Mouse (Mus musculus): ENCODE measurements around the gene Jph2. TPM values are rescaled to one million over a fixed set of nuclear protein-coding genes. Genes with fewer than 3 reads are reported as not detected.

Gene Jph2
- total RNA-seq (2021): 100 to 1,000 TPM; 427 to 468 TPM
- long read RNA-seq, experiment 1, full-length matches to known transcripts: 5 of 138 reads
- long read RNA-seq, experiment 1, partial matches to known transcripts: 130 of 138 reads
- long read RNA-seq, experiment 1, other reads (novel, unspliced or antisense): 3 of 138 reads
- long read RNA-seq, experiment 2, full-length matches to known transcripts: 8 of 128 reads
- long read RNA-seq, experiment 2, partial matches to known transcripts: 9 of 128 reads
- long read RNA-seq, experiment 2, other reads (novel, unspliced or antisense): 111 of 128 reads

DNA sequence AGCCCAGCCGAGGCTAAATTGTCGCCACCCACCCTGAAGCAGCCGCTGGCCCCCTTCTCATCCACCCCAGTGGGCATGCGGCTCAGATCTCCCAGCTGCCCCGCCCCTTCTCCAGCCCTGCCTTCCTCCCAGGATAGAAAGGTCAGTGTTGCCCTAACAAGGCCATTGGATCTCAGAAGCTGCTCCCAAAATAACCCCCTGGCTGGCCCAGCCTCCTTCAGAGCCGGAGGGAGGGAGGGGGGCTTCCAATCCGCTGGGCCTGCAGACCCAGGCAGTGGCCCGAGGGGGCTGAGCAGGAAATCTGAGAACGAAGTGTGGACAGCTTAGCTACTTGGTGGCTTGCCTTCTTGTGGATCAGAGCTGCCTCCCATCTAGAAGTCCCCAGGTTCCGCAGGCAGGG, at the start of gene Jph2:
TSS of gene Jph2 (minus strand) at position 89 of the 400 bp plus-strand sequence.
- peak; percentile 60 to 68 for DNase-seq
- intact Hi-C loops (cut with DNase I): loop anchor here (5.0 to 10.0 kb wide), 2 partner anchors 36 to 473 kb away; no protein-coding TSS in a partner anchor

DNA sequence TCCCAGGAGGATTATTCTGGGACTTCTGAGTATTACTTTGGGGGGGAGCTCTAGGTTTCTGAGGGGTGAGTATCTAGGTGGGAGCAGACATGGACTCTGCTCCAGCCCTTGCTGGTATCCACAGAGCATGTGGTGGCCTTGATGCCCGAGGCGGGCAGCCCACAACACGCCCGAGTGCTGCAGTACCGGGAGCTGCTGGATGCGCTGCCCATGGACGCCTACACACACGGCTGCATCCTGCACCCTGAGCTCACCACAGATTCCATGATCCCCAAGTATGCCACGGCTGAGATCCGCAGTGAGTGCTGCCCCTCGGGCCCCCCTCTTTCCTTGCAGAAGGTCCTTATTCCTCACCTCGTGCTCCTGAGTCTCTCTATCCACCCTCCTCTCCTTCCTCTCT, 49.6 kb upstream of the Jph2 start:
- DNase-seq: no peak
- intact Hi-C loops (cut with DNase I): no loop called here

DNA sequence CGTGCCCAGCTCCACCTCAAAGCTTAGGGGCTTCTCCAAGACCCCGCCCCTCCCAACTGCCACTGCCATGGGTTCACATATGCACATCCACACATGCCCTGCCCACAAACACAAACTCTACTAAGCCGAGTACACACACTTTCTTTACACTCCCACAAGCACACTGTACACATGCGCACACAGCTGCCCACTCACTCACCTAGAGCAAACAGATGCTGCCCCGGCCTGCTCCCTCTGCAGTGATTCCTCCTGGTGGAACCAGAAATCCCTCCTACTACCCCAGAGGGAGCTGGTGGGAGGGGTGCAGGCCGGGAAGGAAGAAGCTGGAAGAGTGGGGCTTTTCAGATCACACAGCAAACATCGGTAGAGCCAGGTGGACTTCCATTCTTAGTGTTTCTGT, 46.2 kb upstream of the Jph2 start:
- DNase-seq: no peak
- intact Hi-C loops (cut with DNase I): no loop called here

DNA sequence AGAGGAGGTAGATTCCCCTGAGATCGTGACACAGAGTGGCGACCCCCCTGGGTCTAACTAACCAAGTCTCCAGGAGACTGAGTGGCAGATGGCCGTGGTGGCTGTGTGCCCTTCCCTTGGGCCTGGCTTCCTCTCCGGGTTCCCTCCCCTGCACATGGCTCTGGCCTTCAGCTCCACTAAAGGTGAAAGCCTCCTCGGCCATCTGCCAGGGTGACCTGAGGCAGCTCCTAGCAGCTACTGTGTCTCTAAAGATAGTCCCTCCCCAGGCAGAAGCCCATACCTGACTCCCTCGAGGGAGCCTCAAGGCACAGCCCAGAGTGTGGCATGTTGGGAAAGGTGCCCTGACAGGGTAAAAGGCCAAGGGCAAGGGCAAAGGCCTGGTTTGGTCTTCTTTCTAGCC, 45.8 kb upstream of the Jph2 start:
- DNase-seq: peak in 1 of 2 experiments; percentile 64
- intact Hi-C loops (cut with DNase I): no loop called here

DNA sequence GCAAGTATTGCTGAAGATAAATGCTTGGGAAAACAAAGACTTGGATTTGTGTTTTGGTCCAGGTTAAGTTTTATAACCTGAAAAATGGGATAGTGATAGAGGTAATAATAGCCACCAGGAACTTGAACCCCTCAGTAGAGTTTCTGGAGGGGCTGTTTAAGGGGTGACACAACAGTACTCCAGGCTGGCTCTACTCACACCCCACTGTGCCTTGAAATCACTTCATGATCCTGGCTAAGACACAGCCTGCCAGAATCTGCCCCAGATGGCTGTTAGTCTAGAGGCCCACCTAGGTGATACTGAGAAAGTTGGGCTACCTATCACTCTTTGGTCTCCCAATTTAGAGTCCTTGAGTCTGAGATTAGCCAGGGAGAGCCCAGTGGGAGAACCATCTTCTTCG, 41.7 kb upstream of the Jph2 start:
- no peak for DNase-seq
- intact Hi-C loops (cut with DNase I): no loop called here

DNA sequence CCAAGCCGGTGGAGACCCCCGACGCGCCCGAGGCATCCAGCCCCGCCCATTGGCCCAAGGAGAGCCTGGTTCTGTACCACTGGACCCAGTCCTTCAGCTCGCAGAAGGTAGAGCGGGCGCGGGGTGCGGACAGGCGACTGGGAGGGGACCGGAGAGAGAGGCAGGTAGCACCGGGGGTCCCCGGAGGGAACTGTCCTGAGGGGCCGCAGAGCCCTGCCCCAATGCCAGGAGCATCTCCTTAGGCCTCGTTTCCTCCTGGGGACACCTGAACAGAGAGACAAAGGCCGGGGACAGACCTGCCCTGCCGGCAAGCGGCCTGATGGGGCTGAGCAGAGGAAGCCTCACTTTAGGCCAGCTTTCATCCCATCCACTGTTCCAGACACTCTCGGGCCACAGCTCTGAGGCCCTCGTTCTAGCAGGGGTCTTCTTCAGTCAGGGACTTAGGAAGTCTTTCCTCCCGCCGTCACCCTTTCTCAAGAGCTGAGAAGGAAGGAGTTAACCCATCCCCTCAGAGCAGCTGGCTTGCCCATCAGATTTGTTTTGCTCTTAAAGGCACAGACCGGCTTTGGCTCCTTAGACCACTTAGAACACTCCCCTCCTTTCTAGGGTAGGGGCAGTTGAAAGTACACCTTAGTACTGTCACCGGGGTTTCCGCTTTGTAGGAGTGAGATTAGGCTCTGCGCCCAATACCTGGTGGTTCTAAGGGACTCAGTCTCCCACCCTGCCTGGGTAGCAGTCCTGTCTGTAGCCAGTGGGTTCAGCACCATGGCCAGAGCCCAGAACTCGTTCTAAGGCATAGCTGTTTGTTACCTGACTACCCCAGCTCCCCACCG, 41.0 kb upstream of the Jph2 start:
- DNase-seq: no peak
- intact Hi-C loops (cut with DNase I): no loop called here

DNA sequence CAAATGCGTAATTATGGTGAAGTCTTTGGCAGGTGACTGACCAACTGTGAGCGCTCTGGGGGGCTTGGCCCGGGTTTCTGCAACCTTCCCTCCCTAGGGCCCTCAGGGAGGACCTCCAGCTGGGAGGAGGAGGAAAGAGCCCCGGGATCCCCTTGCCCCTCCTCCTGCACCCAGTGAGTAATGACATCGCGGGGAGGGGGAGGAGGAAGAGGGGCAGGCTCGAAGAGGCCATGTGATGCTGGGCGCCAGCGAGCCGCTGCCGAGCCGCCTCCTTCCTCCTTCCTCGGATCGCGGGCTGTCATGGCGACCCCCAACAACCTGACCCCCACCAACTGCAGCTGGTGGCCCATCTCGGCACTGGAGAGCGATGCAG, 40.4 kb upstream of the Jph2 start, which contains the start of gene Gdap1l1:
TSS of gene Gdap1l1 (plus strand) at position 231 of the 373 bp plus-strand sequence.
- intact Hi-C loops (cut with DNase I): no loop called here
- DNase-seq: no peak

DNA sequence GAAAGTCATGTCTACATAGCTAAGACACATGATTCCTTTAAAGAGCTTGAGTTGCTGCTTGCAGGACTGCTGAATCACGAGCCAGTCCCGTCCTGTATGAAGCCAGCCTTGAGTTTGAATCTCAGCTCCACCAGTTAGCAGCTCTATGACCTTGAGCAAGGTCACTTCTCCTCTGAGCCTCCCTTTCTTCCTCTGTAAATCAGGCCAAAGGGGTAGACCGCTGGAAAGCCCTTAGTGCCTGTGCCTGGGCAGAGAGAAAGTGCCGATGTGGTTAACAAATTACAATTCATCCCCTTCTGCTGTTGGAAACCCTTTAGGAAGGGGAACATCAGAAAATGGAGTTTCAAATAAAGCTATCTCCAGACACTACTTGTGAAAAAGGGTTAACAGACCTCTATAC, 40.0 kb upstream of the Jph2 start:
- no peak for DNase-seq
- intact Hi-C loops (cut with DNase I): no loop called here

DNA sequence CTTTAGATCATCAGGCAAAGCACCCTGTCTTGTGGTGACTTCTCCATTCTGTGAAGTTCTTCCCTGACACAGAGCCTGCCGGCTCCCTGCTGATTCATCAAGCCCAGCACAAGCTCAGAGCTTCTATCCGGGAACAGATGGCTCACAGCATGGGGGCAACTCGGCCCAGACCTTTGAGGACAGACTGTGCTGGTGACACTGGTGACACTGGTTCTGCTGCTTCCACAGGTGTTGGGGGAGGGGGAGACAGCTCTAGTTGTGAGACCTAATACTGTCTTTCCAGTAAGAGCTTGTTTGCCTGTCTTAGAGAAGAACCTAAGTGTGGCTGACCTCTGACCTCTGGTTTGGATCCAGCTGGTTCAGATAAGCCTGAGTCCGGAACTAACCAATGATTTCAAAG, 36.2 kb upstream of the Jph2 start:
- no peak for DNase-seq
- intact Hi-C loops (cut with DNase I): no loop called here

DNA sequence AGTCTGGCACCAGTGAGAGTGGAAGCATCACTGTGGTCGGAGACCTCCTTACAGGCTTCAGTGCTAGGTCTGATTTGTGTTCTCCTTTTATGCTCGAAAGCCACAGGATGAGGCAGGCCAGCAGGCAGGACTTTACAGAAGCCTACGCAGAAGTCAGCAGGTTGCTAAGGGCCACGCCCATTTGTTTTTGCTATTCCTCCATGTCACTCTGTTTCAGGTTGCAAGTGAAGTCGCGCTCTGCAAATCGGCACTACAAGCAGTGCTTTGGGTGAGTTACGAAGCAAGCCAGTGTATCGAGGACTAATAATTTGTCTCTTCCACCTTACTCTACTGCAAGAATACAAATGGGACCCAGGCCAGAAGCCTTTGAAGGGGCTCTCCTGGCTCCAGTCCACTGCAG, 33.5 kb upstream of the Jph2 start:
- intact Hi-C loops (cut with DNase I): no loop called here
- no peak for DNase-seq

DNA sequence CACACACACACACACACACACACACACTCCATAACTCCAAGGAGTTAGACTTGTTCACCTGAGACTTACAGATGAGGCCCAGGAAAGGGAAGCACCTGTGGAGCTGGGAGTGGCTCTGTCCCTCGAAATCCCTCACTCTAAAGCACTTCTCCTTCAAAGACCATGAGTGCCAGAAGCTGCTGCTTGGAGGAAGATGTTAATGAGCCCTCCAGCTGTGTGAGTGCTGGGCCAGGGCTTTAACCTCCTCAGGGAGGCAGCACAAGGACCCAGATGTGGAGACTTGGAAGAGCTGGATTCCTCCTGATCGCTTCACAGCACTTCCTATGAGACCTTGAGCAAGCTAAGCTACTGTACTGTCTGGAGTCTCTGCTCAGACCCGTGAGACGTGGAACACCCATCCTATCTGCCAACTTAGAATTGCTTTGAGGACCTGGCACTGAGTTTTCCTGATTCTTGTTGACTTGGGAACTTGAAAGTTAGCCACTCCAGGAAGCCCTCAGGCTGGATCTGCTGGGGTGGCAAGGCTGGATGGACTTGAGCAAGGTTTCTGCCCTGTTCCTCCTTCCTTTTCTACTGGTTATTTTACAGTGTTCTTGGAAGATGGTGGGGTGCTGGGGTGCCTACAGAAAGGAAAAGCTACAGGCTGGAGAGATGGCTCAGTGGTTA, 30.7 kb upstream of the Jph2 start:
- no peak for DNase-seq
- intact Hi-C loops (cut with DNase I): no loop called here

DNA sequence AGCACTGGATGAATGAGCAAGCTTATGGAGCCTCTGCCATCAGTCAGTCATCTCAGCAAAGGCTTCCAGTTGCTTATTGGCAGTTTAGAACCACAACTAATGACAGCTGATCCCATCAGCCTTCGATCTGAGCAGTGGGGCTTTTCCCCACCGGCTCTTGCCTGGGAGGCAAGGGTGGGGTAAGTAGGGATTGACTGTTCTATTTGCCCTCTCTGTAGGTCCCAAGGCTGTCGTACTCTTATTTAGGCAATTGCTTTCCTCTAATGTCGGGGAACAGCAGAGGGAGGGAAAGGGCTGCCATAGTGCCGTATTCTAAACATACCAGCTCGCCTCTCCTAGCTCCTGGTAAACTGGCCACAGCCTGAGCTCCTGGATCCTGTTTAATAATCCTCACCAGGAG, 26.8 kb upstream of the Jph2 start, which contains the start of gene Oser1:
TSS of gene Oser1 (minus strand) at position 101 of the 400 bp plus-strand sequence.
- no peak for DNase-seq
- intact Hi-C loops (cut with DNase I): loop anchor here (5.0 kb wide), 1 partner anchor 48 kb away; the partner anchor contains the start of gene Fitm2

DNA sequence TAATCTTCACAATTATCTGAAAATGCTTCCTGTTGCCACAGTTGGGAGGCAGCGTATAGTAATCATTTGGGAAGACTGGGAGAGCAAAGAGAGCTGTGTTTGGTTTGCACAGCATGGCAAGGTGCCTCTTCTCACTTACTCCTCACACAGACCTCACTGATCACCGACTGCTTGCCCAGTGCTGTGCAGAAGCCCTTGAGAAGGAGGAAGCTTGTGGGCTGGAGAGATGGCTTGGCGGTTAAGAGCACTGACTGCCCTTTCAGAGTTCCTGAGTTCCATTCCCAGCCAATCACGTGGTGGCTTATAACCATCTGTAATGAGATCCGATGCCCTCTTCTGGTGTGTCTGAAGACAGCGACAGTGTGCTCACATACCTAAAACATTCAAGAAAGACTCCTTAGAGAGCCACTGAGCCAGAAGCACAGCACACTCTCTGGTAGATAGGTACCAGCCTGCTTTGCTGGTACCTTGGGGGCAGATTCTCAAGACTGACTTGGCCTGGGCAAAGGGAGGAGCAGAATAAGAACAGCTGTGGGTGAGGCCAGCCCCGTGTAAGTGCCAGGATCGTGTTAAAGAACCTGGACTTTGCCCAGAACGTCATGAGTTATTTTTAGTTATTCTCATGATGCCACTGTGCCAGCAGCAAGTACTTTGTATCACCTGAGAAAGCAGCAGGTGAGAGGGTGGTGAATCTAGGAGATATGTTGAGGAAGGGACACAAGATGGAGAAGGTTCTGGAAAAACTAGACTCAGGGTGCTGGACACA, 25.3 kb upstream of the Jph2 start:
- DNase-seq: peak in 1 of 2 experiments; percentile 9
- intact Hi-C loops (cut with DNase I): loop anchor here (5.0 kb wide), 1 partner anchor 49 kb away; the partner anchor contains the start of gene Fitm2

DNA sequence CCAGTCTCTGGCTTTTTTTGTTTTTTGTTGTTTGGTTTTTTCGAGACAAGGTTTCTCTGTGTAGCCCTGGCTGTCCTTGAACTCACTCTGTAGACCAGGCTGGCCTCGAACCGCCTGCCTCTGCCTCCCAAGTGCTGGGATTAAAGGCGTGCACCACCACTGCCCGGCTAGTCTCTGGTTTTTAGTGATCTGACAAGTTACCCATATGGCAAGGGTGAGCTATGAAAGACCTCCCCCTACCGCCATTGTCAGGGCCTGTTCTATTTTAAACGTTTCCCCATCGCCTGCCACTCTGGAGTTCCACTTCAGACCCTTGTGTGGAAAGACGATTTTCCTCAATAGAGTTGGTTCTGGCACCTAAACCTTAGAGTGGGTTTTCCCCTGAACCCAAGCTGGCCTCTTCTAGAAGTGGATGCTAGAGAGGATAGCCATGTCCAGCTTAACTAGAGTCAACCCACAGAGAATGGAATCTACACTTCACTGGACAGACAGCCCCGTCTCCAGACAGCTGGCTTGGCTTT, 22.6 kb upstream of the Jph2 start:
- intact Hi-C loops (cut with DNase I): loop anchor here (5.0 kb wide), 1 partner anchor 52 kb away; the partner anchor contains the start of gene Fitm2

DNA sequence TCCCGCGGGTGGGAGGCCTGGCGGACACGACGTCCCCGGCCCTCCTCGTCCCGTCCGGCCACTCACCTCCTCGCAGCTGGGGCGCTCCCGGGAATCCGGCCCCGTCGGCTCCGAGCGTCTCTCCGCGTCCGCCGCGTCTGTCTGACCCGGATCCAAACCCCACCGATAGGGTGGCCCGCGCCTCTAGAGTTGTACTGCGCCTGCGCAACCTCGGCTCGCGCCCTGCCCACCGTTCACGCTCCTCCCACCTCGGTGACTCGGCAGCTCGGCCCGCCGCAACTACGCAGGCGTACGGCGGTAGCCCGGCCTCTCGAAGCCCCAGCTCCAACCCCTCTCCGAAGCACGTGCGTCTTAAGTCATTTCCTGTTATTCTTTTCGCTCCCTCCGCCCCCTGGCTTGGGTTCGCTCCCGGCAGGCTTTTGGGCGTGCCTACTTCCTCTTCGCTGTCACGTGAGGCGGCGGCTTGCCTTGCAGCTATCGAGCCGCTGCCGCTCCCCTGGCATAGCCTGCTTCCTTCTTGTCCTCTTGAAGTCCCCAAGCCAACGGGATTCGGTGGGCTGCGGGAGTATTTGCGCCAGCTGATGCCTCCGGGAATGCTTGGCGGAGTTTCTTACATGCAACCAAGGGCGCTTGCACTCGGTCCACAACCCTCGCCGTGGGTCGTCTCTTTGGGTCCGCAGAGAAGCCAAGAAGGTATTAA, 21.7 kb upstream of the Jph2 start:
- peak; percentile 98 to 99 for DNase-seq
- intact Hi-C loops (cut with DNase I): loop anchor here (5.0 kb wide), 1 partner anchor 53 kb away; the partner anchor contains the start of gene Fitm2

More for the DNA sequence above, 22.6 kb upstream of the Jph2 start:
- DNase-seq: no peak

DNA sequence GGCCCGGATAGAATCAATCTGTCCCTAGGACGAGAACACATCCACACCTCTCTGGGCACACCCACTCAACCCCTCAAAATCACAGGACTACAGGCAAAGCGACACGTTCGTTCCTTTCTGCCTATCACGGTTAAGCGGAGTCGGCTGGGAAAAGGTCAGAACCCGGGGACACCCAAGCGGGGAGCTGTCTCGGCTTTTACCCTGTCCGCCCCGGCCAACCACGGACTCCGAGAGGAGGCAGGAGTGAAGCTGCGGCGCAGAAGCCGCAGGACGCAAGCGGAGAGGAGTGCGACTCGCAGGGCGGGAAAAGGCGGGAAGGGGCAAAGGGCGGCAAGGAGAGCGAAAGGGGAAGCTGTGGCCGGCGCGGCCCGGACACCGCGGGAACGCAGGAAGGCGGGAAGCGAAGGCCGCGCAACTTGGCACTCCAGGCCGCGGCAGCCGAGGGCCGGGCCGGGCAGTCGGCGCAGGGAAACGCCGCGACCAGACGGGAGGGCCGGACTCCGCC, 21.1 kb upstream of the Jph2 start:
- no peak for DNase-seq
- intact Hi-C loops (cut with DNase I): no loop called here

DNA sequence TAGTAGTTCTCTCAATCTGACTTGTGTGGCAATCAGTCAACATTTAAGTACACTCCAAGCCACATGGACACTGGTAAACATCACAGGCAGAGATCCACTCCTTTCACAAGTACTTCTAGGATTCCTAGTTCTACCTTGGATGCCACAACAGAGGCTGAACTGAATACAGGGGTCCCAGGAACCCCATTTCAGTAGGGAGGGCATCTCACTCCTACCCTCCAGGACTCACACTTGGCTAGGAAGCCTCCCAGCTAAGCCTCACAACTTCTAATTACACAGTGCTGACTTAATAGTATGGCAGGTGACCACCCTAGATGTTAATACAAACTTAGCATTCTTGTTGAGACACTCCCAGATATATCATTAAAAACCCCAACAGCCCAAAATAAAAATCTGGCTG, 20.0 kb upstream of the Jph2 start:
- no peak for DNase-seq
- intact Hi-C loops (cut with DNase I): no loop called here

DNA sequence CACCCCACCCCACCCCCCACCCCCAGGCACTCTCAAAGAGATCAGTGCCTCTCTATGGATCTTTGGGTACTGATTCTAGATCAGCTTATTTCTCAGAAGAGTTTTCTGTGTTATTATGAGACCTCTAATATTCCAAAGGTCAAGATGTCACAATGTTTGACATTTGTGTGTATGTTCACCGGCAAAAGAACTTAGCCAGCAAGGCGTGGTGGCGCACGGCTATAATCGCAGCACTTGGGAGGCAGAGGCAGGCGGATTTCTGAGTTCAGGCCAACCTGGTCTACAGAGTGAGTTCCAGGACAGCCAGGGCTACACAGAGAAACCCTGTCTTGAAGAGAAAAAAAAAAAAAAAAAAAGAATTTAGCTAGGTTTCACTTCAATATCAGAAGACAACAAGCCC, 19.2 kb upstream of the Jph2 start:
- no peak for DNase-seq
- intact Hi-C loops (cut with DNase I): no loop called here
